Mouse (Mus musculus) mouse embryonic stem cell (cell line): ENCODE data around the gene Hsd17b1.

Source experiments
- in situ Hi-C, 2 experiments: fragments of 300-500 bp; cut with MboI; formaldehyde crosslinking; loops; 1 replicate in 1 of 2; 3 replicates in 1 of 2; pipeline ENCODE4 v1.14.3; 2019 to 2020; ENCODE audit warnings: low sequenced_read_pairs in 2 of 2, low pct_unique_long_range_greater_than_20kb in 1 of 2, mixed read lengths in 1 of 2; ENCODE audit not compliant: unreplicated experiment in 1 of 2

Hsd17b1 gene

DNA sequence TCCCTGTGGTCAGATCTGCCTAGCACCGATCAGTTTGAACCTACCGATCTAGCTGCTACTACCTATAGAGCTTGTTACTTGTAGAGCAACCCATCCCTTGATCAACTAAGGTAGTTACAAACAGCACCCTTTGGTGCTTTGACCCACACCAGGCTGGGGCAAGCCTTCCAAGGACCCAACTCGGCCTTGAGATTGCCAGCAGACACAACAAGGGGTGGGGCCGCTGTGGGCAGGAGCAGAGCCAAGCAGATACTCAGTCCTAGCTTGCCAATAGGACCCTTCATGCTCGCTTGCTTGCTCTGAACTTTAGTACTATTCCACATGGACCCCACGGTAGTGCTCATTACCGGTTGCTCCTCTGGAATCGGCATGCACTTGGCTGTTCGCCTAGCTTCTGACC is at the start of gene Hsd17b1:
Hsd17b1 (plus strand) TSS at position 291 of the 400 bp plus-strand sequence.
- in situ Hi-C loops: no loop called here

DNA sequence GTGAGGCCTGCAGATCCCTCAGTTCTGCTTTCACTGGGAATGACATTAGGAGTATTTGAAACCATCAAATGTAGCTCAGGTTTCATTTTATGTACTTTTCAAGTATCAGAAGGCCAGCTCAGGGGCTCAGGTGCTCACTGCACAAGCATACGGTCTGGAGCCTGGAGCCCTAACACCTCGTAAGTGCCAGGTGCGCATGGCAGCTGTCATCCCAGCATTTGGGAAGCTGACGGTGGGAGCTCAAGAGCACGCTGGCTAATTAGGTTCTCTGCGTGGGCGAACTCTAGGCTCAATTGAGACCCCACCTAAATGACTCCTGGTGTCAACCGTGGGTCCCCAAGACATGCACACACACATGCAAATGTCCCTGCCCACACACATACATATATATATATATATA is 48.9 kb upstream of the Hsd17b1 start:
- in situ Hi-C loops: no loop called here

DNA sequence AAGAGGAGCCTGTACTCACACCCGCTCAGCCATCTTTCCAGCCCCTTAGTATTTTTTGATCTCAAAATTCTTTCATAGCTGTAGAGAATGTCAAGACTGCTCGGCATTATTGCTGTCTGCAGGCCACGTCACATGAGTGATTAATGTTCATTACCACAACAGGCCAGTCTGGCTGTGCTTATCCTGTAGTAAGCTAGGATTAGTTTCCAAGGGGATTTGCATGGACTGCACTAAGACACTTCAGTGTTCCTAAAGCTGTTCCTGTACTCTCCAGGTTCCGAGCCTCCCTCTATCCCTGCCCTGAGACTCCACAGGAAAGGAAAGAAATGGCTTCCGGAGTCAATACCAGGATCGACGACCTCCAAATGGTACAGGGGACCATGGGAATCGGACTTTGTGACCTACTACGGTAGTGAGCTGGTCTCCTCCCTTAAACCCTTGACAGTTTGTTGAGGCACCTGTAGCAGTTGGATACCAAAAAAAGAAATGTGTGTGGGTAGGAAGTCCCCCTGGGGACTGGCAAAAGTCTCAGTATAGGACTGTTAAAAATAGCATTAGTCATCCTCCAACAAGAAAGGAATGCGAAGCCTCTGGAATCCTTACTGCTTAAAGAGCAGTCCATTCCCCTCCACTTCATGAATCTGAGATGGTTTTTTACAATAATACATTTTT is 47.9 kb upstream of the Hsd17b1 start:
- in situ Hi-C loops: no loop called here

DNA sequence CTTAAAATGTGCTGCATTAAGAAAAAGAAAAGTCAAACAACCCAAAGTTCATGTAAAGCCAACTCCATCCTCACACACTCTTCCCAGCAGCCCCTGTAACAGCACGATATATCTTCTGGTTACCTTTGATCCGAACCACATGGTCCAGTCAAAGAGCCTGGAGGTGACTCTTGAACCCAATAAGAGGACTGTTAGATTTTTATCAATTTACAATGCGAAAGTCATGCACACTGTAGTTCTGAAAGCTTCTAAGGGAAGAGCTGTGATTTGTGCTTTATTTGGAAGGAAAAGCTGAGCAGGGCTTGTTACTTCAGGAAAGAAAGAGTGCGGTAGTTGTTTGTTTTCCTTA is 47.4 kb upstream of the Hsd17b1 start:
- in situ Hi-C loops: no loop called here

DNA sequence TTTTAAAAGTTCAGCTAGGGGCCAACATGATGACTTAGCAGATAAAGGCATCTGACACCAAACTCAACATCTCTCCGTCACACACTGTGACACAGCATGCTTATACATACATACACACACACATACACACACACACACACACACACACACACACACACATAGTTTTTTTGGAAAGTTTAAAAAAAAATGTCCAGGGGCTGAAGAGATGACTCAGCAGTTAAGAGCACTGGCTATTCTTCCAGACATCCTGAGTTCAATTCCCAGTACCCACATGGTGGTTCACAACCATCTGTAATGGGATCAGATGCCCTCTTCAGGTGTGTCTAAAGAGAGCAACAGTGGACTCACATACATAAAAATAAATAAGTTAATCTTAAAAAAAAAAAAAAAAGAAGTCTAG is 46.7 kb upstream of the Hsd17b1 start:
- in situ Hi-C loops: no loop called here

DNA sequence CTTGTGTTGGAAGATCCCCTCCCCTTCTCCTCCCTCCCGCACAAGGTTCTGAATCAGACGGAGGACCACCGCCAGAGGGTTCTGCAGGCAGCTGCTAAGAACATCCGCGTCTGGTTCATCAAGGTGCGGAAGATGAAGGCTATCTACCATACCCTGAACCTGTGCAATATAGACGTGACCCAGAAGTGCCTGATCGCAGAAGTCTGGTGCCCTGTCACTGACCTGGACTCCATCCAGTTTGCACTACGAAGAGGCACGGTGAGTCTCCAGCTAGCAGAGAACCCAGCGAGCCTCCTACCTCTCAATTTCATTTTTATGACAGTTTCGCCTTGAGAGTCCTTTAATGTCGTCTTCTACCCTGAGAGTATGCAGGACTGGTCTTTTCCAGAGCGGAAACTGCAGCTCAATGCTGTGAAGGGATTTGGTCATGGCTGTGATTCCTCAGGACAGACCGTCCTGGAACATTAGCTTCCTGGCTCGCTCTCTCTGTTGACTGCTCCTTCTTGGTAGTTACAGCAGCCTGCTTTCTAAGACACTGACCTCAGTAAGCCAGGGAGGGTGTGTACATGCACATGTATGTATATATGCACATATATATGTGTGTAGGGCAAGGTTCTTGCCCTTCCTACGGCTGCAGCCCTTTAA is 44.2 kb upstream of the Hsd17b1 start:
- in situ Hi-C loops: no loop called here

DNA sequence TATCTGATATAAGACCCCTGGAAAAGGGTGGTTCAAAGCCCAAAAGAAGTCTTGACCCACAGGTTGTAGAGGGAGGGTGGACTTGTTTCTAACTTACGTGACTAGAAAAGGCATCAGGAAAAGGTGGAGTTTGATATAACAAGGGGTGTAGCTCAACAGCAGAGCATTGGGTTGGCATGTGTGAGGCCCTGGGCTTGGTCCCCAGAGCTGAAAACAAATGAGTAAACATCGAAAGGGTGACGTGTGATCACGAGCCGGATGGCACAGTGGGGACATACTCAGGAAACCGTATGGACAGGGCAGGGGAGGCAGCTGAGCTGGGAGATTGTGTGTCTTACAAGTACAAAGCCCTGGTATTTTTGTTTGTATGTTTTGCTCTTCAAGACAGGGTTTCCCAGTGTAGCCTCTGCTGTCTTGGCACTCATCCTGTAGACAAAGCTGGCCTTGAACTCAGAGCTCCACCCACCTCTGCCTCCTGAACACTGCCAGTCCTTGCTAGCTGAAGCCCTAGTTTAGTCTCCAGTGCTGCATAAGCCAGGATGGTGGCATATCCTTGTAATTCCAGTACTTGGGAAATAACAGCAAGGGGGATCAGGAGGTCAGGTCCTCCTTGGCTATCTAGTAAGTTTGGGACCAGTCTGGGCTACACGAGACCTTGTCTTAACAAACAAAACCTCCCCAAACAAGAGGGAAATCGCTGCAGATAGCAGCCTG is 43.4 kb upstream of the Hsd17b1 start:
- in situ Hi-C loops: no loop called here

DNA sequence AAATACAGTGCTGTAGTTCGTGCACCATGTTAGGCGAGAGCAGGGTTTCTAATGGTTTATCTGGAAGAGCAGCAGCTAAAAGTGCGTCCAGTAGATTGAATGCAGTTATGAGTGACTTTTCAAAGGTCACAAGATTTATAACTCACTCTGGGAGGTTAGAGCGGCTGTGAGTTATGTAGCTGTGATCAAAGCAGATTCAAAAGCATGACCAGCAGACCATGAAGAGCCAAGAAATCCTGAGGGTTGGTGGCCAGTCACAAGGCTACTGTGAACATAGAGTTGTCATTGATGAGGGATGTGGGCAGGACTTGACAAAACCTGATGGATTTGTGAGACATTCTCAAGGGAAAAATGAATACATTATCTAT is 42.9 kb upstream of the Hsd17b1 start:
- in situ Hi-C loops: no loop called here

DNA sequence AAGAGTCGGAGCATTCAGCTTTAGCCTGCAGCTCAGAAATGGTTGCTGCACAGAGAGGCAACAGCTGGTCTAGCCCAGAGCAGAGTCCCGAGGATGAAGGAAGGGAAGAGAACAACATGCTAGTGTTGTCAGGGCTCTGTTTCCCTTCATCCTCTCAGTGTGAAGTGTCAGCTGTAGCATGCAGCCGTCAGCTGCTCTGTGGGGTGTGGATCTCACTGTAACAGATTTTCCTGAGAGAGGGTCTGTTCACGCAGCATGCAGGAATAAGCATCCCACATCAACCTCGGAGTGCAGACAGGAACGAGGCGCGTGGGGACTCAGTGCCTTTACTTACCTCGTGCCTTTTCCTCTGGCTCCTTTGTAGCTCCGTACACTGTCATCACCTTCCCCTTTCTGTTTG is 40.4 kb upstream of the Hsd17b1 start:
- in situ Hi-C loops: no loop called here

DNA sequence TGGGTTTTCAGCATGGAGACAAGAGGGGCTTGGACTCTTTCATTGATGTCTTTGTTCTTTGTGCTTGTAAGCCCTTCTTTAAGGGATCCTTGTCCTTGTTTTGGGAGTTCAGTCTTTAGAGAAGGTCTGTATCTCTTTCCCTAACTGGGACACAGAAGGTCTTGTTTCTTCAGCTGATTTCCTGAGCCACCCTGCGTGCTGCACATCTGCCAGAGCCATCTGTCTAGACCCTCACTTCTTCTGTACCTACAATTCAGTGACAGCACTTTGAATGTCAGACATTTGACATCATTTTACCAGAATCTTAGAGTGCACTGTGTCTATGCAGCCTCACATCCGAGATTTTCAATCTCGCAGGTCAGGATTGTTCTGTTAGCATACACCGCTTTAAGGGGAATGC is 32.4 kb upstream of the Hsd17b1 start:
- in situ Hi-C loops: no loop called here

DNA sequence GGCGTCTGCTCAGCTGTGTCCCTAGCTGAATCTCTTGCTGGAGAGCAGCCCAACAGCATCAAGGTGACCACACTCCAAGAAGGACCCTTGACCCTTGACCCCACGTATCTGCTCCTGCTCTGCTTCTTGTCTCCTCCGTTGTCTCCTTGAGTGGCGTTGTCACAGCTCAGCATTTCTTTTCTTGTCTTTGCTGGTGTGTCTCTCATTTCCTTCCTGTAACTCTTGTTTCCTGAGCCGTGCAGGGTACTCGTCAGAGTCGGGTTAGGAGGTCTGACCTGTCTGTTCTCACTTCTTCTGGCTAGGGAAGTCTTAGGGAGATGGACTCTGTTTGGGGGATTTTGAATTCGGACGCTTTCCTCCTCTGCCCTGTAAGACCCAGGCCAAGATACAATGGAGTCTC is 31.8 kb upstream of the Hsd17b1 start:
- in situ Hi-C loops: no loop called here

DNA sequence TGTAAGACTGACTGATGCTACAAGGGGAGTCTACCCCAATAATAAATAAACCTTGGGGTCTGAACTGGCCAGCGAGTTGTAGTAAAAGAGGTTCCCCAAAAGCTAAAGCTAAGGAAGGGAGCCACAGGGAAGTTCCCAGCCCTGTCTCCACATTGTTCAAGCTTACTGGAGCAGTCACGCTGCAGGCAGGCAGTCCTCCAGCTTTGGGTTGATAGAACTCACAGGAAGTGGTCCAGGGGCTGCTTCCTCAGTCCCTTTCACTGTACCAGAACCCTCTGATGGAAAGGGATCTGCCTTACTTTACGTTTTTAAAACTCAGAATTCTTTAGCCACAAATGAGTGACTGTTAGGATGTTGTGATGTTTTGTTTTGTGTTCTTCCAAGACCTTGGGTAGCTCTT is 30.7 kb upstream of the Hsd17b1 start:
- in situ Hi-C loops: no loop called here

DNA sequence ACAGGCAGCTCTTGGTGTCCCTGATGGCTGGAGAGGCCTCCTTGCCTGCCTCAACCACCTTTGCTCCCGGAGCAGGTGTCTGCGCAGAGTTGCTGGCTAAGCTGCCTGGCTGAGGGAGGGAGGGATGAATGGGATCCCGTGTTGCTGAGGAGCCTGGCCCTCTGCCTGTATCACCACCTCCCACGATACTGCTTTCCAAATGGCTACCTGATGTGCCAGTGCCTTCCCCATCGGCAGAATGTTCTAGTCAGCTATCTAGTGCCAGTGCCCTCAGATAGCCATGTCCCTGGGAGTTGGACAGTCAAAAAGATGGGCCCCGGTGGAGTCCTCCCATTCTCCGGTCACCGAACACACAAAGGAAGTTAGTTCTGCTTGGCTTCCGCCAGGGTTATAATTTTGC is 27.9 kb upstream of the Hsd17b1 start:
- in situ Hi-C loops: loop anchor here (25.0 kb wide), 1 partner anchor 188 kb away; the partner anchor contains the start of genes Stat5a (in 2 of the 2) and Stat5b (in 2 of the 2)

DNA sequence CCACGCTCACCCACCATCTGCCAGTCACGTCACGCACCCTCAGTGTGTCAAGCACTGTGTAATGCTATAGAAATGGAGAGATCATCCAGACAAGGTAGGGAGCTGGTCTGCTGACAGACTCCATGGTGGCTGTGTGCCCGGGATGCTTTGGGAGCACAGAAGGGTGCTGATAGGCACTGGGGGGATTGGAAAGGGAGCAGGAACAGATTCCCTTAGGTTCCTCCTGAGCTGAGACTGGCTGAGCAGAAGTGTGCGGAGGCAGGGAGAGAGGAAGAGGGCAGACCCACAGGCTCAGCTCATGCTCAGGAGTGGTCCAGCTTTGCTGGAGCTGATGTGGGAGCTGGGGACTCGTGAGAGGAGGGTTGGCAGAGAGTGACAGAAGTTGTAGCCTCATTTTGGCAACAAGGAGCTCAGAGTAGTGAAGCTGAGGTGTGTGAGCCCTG is 27.1 kb upstream of the Hsd17b1 start:
- in situ Hi-C loops: loop anchor here (25.0 kb wide), 1 partner anchor 189 kb away; the partner anchor contains the start of genes Stat5a (in 2 of the 2) and Stat5b (in 2 of the 2)

DNA sequence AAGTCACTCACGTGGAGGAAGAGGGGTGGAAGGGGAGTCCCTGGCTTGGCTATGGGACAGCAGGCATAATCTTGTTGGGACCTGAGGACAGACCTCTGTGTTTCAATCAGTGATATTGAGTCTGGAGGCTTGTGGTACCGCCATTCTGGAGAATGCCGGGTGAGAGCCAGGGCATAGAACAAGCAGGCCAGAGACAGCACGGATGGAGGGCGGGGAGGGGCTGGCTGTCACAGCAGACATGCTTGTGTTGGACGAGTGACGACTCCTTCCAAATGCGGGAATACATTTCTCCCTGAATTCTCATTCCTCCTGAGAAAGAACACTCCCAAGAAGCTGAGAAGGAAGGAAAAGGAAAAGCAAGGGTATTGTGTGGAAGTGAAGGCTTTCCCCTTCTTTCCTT is 26.6 kb upstream of the Hsd17b1 start:
- in situ Hi-C loops: loop anchor here (25.0 kb wide), 1 partner anchor 189 kb away; the partner anchor contains the start of genes Stat5a (in 2 of the 2) and Stat5b (in 2 of the 2)

DNA sequence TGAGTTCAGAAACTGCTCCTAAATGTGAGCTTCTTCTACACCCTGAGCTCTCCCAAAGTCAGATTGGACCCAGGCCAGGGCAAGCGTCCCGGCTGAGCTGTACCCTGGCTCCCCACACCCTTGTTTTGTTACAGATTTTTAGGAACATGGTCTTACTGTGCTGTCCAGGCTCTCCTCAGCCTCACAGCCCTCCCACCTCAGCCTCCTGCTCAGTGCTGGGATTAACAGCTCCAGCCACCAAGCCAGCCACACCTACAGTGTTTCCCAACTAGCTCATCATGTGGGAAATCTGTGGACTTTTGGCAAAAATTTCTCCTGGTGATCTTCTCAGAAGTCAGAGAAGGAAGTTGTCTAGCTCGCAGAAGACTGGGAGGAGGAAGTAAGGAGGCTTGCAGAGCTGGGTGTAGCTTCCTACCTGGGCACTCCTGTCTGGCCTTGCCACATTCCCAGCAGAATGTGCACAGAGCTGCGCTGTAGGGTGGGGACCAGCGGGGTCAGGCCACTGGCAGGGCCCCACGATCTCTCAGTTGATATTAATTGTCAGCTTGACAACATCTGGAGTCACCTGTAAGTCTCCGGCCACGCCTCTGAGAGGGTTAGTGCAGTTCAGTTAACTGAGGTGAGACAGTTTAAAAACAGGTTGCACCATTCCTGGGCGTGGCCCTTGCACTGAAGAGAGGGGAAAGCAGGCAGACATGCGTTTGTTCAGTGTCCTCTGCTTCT is 25.3 kb upstream of the Hsd17b1 start:
- in situ Hi-C loops: loop anchor here (25.0 kb wide), 1 partner anchor 191 kb away; the partner anchor contains the start of genes Stat5a (in 2 of the 2) and Stat5b (in 2 of the 2)

DNA sequence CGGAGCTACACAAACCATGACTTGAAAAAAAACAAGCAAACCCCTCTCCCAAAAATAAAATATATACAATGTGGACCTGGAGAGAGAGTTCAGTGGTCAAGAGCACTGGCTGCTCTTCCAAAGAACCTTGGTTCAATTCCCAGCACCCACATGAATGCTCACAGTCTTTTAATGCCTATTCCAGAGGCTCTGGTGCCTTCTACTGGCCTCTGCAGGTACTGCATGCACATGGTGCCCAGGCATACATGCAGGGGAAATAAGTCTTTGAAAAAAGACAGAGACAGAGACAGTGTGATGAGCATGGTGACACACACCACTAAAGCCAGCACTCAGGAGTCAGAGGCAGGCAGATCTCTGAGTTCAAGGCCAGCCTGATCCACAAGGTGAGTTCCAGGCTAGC is 24.2 kb upstream of the Hsd17b1 start:
- in situ Hi-C loops: loop anchor here (25.0 kb wide), 1 partner anchor 192 kb away; the partner anchor contains the start of genes Stat5a (in 2 of the 2) and Stat5b (in 2 of the 2)

DNA sequence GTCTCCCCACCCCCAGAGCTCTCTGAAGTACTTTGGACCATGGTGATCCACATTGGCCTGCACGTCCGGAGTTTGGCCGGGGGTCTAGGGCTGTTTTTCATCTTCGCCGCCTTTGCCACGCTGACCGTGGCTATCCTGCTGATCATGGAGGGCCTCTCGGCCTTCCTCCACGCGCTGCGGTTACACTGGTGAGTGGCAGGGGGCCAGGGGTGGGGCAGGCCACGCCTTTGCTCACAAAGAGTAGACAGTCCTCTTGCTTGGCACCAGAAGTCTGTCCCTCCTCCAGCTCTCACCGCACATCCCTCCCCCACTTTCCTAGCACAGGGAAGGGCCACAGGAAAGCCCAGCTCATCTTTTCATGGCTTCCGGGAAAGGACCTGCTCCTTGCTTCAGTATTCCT is 22.8 kb upstream of the Hsd17b1 start:
- in situ Hi-C loops: loop anchor here (5.0 to 25.0 kb wide), 2 partner anchors 73 to 193 kb away; partner anchors contain the start of genes Stat5a (in 2 of the 2) and Stat5b (in 2 of the 2)
